Mouse (Mus musculus) MEL-GATA-1-ER (cell line): Measurements from ENCODE around the gene Dennd1b.

ENCODE experiments used
- DNase-seq: peaks from one replicate; pipeline ENCODE4 v3.0.0-alpha.2; 2012; ENCODE audit warnings: low read depth; ENCODE audit errors: extremely low read depth

Dennd1b gene

DNA sequence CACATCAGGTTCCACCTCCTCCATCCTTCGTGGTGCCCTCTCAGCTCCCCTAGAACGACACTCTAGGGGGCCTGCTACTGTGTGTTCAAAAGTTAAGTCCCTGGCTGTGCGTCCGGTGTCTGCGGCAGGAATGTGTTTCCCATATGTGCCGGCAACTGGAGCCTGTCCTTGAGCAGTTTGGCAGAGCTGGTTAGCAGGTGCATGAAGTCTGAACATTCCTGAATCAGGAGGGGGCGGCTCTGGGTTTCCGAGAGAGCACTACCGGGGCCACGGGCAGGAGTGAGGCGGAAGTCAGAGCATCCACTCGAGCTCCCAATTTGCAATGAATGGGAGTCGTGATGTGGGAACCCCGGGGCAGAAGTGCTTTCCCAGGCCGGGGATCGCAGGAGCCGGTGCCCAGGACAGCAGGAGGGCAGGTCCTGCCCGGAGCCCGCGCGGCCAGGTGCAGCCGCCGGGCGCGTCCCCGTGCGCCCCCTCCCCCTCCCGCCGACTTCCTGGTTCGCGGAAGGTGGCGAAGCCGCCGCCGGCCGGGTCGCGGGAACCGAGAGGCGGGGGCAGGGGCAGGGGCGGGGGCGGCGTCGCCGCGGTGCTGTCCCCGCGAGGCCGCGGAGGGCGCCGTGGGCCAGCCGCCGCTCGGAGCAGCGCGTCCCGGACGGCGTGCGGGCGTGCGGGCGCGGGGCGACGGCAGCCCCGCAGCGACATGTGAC lies at the start of gene Dennd1b:
Gene Dennd1b, plus strand, starts transcription at position 275 of the 707 bp plus-strand sequence.
- no peak for DNase-seq

DNA sequence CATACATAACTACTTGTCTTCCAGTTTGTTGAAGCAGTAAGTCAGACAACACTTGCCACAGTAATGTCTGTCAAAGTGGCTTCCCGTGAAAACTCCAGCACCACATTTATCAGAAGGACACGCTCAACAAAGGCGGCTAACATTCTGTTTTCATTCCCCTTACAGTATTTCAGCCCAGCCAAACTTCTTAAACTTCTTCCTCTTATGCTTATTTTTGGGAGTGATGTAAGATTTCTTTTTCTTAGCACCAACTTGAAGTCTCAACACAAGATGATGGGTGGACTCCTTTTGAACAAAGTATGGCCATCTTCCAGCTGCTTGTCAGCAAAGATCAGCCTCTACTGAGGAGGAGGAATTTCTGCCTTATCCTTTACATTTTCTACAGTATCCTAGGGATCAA lies 47.6 kb upstream of the Dennd1b start:
- DNase-seq: no peak

DNA sequence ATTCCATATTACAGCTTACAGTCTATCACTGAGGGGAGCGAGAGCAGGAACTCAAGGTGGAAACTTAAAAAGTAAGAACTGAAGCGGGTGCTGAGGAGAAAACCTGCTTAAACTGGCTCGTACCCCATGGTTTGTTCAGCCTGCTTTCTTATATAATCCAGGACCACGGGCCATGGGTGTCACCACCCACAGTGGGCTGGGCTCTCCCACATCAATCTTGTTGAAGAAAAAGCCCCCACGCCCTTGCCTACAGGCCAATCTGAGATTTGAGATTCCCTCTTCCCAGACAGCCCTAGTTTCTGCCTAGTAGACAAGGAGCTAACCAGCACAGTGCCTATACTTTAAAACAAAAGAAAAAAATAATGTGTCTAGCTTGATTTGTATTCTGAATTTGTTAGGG lies 43.6 kb upstream of the Dennd1b start:
- no peak for DNase-seq

DNA sequence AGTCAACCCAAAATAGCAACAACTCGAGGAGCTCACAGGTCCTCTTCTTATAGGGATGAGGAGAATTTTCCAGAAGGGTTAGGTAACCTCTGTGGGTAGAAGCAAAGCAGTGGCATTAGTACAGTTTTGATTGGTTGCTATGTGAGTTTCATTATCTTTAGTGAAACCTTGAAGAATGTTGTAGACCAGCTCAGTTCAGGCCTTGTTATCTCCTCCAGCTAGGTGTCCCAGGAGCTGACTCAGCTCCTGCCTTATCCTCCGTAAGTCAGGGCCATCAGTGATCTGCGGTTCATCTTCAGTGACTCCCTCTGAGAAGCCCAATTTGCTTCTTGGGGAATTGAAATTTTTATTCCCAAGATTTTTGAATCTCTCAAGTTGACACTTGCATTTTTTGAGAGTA lies 43.2 kb upstream of the Dennd1b start:
- no peak for DNase-seq

DNA sequence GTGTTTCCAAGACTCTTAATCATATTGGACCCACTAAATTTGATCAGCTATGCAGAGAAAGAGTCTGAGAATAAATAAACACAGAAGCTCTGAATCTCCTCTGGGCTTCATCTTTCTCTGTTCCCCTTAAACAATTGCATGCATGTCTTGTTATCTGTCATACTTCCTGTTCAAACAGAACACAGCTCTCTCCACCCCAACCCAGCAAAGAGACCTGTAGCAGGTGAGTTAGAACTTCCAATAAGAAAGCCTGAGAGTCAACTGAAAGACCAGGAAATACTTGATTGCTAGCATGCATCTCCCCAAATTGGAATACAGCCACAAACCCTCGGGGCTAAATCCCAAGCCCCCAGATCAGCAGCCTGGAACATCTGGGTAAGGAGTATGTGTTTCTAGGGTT lies 42.4 kb upstream of the Dennd1b start:
- no peak for DNase-seq

DNA sequence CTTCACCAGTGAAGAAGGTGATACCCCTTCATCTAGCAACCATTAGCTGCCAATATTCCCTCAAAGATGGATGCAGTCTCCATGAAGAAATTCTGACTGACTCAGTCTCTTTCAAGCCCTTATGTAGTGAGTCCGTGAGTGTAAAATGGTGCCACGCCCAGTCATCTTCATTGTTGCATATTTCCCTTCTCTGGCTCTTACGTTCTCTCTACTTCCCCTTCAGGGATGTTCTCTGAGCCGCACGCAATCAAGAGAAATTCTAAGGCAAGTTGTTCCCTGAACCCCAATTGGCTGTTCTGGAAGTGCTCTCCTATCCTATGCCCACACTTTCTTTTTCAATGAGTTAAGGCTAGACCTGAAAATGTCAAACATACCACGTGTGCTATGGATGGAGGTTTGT lies 40.3 kb upstream of the Dennd1b start:
- DNase-seq: peak; percentile 41

DNA sequence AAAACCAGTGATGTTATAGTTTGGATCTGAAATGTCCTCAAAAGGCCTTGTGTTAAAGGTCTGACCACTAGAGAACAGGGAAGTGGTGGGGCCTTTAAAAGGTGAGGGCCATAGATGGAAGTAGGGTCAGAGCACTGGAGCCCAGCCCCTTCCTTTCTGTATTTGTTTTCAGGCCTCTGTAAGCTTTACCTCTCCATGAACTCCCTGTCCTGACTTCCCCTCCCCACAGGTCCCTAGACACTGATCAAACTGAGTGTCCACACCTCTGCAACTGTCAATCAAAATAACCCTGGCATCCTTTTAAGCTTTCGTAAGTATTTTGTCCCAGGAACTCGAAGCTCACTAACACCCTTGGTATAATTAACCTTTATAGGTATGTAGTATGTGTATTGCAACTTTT lies 39.0 kb upstream of the Dennd1b start:
- no peak for DNase-seq

DNA sequence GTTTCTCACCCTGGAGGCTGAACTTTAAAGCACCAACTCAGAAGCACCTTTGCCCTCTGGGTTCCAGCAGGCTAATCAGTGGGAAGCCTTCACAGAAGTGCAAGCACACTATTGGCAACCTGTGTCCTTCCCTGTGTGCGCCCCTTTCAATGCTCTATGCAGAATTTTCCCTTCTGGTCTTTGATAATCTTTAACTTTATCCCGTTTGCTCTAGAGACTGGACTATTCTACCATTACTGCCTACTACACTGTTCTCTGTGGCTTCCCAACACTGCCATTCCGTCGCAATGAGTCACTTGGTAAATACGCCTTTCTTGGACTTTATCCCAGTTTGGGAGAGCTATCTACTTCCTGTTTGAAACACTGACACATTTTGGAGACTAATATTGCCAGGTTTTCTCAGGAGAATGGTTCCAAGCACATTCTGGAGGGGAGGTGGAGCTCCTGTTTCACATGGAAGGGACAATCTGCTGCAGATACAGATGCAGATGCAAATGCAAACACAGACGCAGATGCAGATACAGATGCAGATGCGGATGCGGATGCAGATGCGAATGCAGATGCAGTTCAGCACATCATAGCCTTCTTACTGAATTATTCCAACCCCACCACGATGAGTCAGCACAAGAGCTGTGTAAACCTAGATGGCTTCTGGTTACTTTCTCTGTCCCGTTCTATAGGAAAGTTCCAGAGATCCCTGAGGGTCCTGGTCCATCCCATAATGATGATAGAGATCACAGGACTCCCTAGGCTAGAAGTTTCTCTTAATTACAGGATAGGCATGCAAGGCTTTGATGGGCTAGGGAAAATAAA lies 34.4 kb upstream of the Dennd1b start:
- DNase-seq: peak; percentile 72

DNA sequence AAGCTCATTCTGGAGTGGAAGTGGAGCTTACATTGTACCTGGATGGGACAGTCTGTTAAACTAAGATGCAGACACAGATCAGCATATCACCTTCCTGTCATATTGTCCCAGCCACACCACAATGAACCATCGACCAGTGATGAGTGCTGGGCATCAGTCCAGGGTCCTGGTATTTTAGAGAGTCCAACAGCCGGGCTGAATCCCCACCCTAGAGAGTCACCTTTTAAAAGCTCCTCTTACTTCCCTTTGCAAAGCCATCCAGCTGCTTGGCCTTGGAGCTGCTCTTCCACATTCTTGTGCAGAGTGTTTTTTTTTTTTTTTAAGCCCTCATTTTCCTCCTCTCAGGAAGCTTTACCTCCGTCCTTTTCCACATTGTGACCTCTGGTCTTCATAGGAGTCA lies 33.2 kb upstream of the Dennd1b start:
- no peak for DNase-seq

DNA sequence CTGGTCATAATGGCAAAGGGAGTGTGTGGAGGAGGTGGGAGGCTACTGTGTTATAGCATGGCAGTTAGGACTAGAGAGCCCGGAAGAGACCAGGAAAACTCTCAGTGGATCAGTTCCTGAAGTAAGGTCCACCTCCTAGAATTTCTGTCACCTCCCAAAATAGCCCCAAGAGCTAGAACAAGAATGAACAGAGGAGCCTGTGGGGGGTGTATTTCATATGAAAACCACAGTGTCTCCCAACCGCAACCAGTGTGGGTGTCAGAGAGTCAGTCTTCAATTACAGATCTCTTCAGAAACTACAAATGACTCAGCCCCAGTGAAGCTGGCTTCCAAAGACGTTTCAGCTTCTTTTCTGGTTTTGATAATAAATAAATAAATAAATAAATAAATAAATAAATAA lies 32.4 kb upstream of the Dennd1b start:
- no peak for DNase-seq

DNA sequence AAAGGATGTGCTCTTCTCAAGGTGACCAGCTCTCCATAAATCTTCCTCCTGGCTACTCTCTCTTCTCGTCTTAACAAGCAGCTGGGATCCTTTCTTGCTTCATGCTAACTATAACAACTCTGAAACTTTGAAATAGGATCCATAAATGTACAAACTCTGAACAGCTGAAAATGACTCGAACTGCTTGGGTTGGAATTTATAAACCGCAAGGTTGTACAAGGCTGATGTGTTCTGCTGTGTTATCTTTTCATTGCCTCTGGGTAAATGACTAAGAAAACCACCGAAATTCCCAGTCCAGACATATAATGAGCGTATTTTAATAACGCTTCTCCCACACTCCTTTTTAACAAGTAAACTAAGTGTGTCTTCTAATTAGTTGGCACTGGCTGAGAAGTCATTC lies 27.1 kb upstream of the Dennd1b start:
- no peak for DNase-seq

DNA sequence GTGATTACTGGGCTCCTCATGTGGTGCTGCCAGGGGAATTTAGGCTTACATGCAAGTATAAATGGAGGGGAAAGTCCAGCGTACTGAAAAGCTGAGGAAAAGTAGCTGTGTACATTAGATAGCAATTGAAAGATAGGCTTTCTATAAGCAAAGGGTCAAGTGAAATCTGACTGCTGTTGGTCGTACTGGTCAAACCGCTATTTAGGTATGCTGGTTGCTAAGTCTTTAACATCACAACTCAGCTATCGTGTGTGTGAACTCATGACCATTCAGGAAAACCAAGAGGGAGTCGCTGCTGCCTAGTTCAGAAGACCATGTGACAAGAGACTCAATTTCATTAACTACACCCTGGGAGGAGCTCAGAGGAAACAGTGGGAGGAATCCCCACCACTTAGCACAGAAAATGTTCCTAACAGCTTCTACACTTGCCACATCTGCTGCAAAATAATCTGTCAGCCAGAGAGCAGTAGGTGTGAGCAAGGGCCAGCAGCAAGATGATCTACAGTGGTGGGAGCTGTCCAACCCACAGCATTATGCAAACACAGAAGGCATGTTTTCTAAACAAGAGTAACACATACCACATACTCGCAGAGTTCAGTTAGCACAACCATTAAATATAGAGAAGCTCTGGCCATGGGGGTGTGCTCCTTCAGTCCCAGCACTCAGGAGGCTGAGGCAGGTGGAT lies 25.4 kb upstream of the Dennd1b start:
- no peak for DNase-seq

DNA sequence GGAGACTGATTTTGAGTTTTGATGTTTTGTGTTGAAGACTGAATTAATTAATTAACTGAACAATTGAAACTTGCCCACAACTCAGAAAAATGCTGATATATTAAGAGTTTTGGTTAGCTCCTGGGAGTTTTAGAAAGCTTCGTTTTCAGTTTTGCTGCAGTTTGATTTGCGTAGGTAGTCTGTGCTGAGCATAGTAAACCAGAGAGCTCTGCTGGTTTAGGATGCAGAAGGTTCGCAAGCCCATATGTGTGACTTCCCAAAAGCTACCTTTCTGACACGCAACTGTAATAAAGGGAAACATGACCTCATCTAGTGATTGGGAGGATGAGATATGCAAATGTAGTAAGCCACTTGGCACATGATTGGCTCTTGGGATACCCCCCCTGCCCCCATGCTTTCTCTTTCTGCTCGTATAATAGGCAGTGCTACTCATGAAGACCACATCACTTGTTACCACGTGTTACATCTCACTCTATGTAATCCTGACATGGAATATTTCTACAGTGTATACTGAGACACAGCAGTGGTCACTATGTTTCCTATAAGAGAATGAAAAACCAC lies 23.6 kb upstream of the Dennd1b start:
- no peak for DNase-seq

DNA sequence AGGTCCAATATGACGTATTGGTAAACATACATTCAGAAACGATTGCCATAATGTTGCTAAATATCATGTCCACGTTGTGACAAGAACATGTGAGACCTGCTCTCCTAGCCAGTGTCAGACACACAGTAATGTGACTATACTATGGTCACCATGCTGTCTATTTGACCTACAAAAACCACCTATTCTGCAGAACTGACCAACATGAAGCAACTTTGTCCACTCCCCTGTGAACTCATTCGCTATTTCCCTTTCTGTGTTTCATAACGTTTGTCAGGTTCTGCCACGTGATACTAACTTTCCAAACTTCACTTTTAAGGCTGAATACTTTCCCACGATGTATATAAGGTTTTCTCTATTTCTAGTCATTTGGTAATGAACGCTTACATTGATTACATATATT lies 22.8 kb upstream of the Dennd1b start:
- no peak for DNase-seq

DNA sequence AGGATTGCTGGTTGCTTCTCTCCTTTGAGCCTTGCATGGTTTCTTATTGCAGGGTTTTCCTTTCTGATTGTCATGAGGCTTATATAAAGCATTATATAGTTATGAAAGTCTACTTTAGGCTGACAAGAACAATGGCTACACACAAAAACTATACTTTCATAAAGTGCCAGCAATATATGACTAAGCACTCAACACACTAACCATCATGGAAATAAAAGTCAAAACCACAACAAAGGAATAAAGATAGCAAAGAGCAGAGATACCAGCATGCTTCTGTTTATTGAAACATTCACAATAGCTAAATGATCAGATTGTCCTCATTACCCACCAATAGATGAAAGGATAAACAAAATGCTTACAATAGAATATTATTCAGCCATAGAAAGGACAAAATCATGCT lies 11.1 kb upstream of the Dennd1b start:
- no peak for DNase-seq

DNA sequence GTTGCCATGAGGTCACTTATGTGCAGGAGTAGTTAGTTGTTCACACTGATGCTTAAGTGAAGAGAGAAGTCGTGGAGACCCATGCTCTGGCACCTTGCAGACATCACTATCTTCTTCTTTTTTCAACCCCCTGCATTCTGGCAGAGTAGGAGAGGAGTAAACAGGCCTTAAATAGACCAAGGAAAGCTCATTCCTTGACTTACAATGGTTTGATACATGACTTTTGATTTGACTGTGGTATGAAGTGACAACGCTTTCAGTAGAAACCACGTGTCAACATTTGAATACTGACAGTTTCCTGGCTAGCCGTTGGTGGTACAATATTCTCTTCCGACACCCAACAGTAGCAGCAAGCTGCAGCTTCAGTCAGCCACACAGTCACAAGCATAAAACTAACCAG lies 8.3 kb upstream of the Dennd1b start:
- no peak for DNase-seq

DNA sequence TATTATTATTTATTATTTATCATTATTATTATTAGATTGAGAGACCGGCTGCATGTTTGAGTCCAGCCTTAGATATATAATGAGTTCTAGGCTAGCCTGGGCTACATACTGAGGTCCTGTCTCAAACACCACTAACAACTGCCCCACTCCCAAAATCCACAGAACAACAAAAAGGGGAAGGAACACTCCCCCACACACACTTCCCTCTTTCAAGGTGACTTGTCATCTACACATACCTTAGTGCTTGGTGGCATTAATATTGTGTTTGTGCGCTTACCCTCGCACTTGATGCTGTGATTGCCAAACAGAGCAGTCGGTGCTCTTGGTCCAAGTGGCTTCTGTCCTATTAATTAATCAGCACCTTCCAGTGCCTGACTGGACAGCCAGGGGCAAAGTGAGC lies 7.8 kb upstream of the Dennd1b start:
- DNase-seq: no peak

DNA sequence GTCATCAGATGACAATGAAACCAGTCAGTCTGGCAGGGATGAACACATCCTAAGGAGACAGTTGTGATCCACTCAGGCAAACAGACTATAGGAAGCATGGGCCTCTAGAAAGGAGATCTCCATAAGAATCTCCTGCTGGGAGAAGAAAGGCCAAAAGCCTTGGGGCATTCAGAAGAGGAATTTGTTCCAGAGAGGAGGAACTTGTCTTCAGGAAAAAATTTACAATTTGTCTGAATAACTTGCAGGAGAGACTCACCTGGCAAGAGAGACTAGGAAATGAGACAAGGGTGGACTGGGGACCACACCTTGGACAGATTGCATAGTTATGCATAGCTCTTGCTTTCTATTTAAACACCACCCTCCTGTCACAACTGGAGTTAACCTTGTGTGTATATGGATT lies 6.7 kb upstream of the Dennd1b start:
- DNase-seq: no peak

DNA sequence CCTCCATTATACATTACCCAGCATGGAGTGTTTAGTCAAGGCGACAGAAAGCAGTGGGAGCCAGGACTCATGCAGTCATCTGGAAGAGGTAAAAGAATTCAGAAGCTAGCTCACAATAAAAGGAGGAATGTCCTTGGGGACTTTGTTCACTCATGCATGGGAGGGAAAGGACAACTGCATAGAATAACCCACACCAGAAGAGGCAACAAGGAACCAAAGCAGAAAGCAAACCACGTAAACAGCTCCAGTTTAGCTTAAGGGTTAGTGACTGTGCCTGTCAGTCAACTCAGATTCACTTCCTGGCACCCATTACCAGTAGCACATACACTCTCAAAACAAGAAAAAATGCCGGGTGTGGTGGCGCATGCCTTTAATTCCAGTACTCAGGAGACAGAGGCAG lies 6.1 kb upstream of the Dennd1b start:
- no peak for DNase-seq

DNA sequence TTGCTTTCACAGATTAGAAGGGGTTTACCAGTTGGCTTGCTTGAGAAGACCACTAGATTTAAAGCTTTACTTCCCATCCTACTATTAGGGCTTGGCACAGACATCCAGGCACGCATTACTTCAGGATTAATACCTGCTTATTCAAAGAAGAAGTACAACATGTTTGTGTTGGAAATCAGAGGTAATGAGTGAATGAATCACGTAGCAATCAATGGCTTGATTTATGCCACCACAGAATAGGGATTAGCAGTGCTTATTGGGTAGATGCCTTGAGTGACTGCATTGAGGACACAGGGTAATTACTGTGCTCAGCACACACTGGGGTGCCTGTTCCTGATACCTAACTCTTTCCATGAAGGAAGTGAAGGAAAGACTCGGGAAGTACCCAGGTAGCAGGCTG lies 4.4 kb upstream of the Dennd1b start:
- no peak for DNase-seq

DNA sequence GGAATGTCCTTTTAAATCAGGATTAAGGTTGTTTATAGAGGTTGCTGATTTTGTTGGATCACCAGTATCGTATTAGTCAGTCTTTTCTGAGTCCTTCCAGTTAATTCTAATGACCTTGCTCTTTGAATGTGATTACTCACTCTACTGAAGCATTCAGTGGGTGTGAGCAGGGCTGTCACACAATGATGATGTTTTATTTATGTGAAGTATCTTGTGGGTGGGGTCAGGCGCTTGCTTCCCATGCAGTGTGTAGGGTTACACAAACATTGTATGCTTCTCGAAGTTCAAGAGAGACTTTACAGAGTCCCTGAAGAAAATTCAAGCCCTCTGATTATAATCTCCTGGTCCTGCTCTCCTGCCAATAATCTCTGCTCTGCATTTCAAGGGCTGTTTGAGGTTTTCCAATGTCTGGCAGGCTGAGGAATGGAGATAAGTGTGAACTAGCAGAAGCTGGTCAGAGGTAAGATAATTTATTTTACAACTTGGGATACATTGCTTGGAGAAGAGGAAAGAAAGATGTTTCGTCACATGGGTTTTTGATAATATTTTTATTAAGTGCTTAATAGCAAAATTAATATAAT lies 3.2 kb upstream of the Dennd1b start:
- DNase-seq: no peak
